Mouse (Mus musculus) limb, embryonic 14.5 days (tissue): Measurements from ENCODE around the gene Sgpp1. TPM values are rescaled to one million over a fixed set of nuclear protein-coding genes. Genes with fewer than 3 reads are reported as not detected.
A peak's percentile ranks its signal among the peaks of the same experiment; 100 is the strongest.
"Not testable (repeated sequence)": the region's sequence is repeated elsewhere in the genome, so short reads cannot be mapped to it uniquely, and the experiment has no call there.

Experiments
- ATAC-seq: fragments of 200-750 bp; cut with Nextera tagmentation; 2 replicates; pipeline ENCODE4 v1.8.0; 2017; ENCODE audit warnings: low read depth, moderate number of reproducible peaks, moderate TSS enrichment; ENCODE audit not compliant: low FRiP score
- DNase-seq: peaks from one replicate; pipeline ENCODE4 v3.0.0-alpha.2; 2015; ENCODE audit warnings: low spot score
- H3K27ac ChIP-seq: fragments of 300-500 bp; sonication (generic); replicated peaks from 2 replicates; pipeline ENCODE4 v1.5.1; 2014; ENCODE audit warnings: low read depth, mild to moderate bottlenecking, low read length, moderate library complexity, mixed read lengths
- H3K27me3 ChIP-seq: fragments of 300-500 bp; sonication (generic); 2 replicates; pipeline ENCODE4 v1.6.1; 2014; ENCODE audit warnings: low read length, mixed read lengths; ENCODE audit not compliant: control insufficient read depth, insufficient read depth
- H3K36me3 ChIP-seq: fragments of 300-500 bp; sonication (generic); 2 replicates; pipeline ENCODE4 v1.6.1; 2014; ENCODE audit warnings: mild to moderate bottlenecking, low read length, moderate library complexity, mixed read lengths; ENCODE audit not compliant: control insufficient read depth, insufficient read depth
- H3K4me1 ChIP-seq: fragments of 300-500 bp; sonication (generic); 2 replicates; pipeline ENCODE4 v1.6.1; 2014; ENCODE audit warnings: antibody characterized with exemption, low read length, mixed read lengths; ENCODE audit not compliant: control insufficient read depth, insufficient read depth
- H3K4me2 ChIP-seq: fragments of 300-500 bp; sonication (generic); replicated peaks from 2 replicates; pipeline ENCODE4 v1.6.1; 2014; ENCODE audit warnings: low read depth, mild to moderate bottlenecking, low read length, moderate library complexity; ENCODE audit not compliant: severe bottlenecking
- H3K4me3 ChIP-seq: fragments of 300-500 bp; sonication (generic); replicated peaks from 2 replicates; pipeline ENCODE4 v1.5.1; 2014; ENCODE audit warnings: low read length
- H3K9ac ChIP-seq: fragments of 300-500 bp; sonication (generic); 2 replicates; pipeline ENCODE4 v1.6.1; 2014; ENCODE audit warnings: mild to moderate bottlenecking, low read depth, low read length, moderate library complexity; ENCODE audit not compliant: severe bottlenecking
- H3K9me3 ChIP-seq: fragments of 300-500 bp; sonication (generic); 2 replicates; pipeline ENCODE4 v1.6.1; 2016; ENCODE audit warnings: low read length; ENCODE audit not compliant: control insufficient read depth
- POLR2A ChIP-seq: fragments of 200-500 bp; IDR thresholded peaks from 2 replicates; pipeline ENCODE4 v1.8.0; 2012; ENCODE audit warnings: inconsistent platforms, mild to moderate bottlenecking, moderate library complexity, borderline replicate concordance; ENCODE audit not compliant: insufficient read depth, insufficient read length; ENCODE audit errors: extremely low read depth
- WGBS: fragments of 180-500 bp; shearing (Covaris S2); extraction: QIAGEN DNeasy Blood & Tissue Kit; methylation state at CpG from one replicate; pipeline ENCODE4 v1.1.7; 2014; 5-methylcytosine and 5-hydroxymethylcytosine counted together
- polyA plus RNA-seq, 2 experiments: library from polyadenylated mRNA; depleted of rRNA in 1 of 2; stranded (reverse) in 1 of 2; unstranded in 1 of 2; fragments of >200 nt; fragmentation: Nextera tagmentation in 1 of 2; extraction: Ambion mirVana in 1 of 2; gene quantifications; 2 replicates each; pipeline versions ENCODE4 v1.2.1 to v1.2.3; 2012 to 2014

The Sgpp1 gene
- polyA plus RNA-seq, 2 experiments: 18.4 to 36.8 TPM

DNA sequence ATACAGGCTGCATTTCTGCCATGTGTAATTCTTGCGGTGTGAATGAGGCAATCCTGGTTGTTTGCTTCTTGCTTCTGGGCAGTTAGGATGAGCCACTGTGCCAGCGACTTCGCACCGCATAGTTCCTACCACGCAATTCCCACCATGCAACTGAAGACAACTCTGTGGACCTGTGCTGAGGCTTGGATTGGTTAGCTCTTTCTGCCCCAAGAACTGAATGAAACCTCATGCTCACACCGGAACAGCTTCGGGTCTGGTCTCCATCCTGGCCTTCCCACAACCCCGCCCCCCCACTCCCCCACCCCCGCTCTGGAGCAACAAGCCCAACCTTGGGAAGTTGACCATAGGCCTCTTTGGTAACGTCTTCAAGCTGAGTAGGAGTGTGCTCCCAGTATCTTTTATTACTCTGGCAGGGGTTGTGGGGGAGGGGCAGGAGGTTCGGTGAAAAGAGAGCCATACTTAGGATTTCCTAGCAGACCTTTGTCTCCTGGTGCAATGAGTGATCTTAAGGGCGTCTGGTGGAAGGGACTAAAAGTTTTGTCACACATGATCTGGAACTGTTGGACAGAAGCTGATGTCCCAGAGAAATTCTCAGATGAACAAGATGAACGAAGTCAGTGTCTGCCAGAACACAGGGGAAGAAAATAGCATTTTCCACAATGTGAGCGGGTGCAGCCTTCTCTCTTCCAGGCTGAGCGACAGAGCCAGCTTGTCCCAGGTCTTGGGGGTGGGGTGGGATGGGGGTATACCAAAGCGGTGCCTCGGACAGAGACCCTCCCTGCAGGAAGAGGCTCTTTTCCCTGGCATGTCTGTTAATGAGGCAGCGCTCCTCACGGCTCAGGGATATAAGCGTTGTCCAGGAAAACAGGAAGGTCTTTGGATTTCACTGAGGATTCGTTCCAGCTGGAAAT is 34.1 kb downstream of the Sgpp1 start:
- Histone ChIP-seq H3K4me2 (peak overlapping the region; percentile 36), H3K27ac (0 out of 2 replicates have a peak overlapping the region, but pooled peaks have one; percentile 38), H3K9me3 (no peaks in the 10 kb centered on the region; the same call in 1 of the 2 replicates), H3K36me3 (no peaks in the 10 kb centered on the region), H3K27me3 (no peaks in the 10 kb centered on the region), H3K4me1 (0 out of 2 replicates have a peak, but pooled peaks cover 6% of the 10 kb centered on the region), H3K4me3 (no peak overlapping the region), H3K9ac (peak overlapping the region; percentile 18)
- ATAC-seq: peak; percentile 75
- peak; percentile 24 for DNase-seq
- 32% methylated on average over 21 of the region's 21 CpGs for WGBS
- TF ChIP-seq POLR2A: no peak

- ATAC-seq: no peak
- TF ChIP-seq POLR2A: no peak
- no peak overlapping the region for H3K9ac ChIP-seq
- 0 out of 2 replicates have a peak, but pooled peaks cover 6% of the 10 kb centered on the region for H3K4me1 ChIP-seq
- 90% methylated on average over 3 of the region's 3 CpGs for WGBS
- DNase-seq: no peak
- H3K4me3 ChIP-seq: no peak overlapping the region
- H3K36me3 ChIP-seq: no peaks in the 10 kb centered on the region
- H3K9me3 ChIP-seq: no peaks in the 10 kb centered on the region; the same call in 1 of the 2 replicates
- no peak overlapping the region for H3K4me2 ChIP-seq
- no peaks in the 10 kb centered on the region for H3K27me3 ChIP-seq
- H3K27ac ChIP-seq: no peak overlapping the region
These were observed 36.8 kb downstream of the Sgpp1 start for GRCm38 (mm10) chr12:75698692-75699091.

- not testable (repeated sequence) for H3K27me3 ChIP-seq, H3K9ac ChIP-seq, H3K4me1 ChIP-seq, H3K27ac ChIP-seq, H3K36me3 ChIP-seq, DNase-seq, H3K9me3 ChIP-seq, ATAC-seq, H3K4me3 ChIP-seq, H3K4me2 ChIP-seq
- 83% methylated on average over 1 of the region's 1 CpGs for WGBS
These were observed 39.7 kb downstream of the Sgpp1 start for GRCm38 (mm10) chr12:75695845-75696244.

DNA sequence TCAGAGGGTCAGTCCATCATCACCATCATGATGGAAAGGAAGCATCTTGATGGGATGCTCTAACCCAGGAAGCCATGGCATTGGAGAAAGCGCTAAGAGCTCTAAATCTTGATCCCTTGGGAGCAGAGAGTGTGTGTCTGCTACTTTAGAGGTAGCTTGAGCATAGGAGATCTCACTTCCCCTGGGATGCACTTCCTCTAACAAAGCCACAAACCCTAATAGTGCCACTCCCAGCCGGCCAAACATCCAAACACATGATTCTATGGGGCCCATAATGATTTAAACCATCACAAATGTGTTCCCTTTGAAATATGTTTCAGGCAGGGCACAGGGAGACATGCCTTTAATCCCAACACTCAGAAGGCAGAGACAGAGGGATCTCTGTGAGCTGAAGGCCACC is 46.5 kb downstream of the Sgpp1 start:
- Histone ChIP-seq H3K4me2 (no peak overlapping the region), H3K9ac (no peak overlapping the region), H3K27me3 (no peaks in the 10 kb centered on the region), H3K9me3 (no peaks in the 10 kb centered on the region), H3K4me3 (no peak overlapping the region), H3K36me3 (no peaks in the 10 kb centered on the region), H3K4me1 (no peaks in the 10 kb centered on the region), H3K27ac (no peak overlapping the region)
- 86% methylated on average over 2 of the region's 2 CpGs for WGBS
- no peak for DNase-seq
- no peak for TF ChIP-seq POLR2A
- no peak for ATAC-seq

DNA sequence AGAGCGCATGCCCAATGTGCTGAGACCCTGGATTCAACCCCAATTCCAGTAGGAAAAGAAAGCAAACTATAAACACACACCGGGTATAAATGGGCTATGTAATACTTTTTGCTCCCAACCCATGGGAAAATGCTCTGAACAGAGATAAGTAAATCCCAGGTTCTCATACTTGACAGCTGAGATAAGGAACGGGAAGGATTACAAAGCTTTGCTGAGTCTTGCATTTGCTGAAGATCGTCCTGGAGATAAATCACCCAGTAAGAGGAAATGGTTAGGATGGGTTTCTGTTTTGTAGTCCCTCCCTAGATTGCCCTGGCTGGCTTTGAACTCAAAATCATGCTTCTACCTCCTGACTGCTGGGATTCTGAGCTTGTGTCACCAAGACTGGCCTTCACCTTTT is 48.2 kb downstream of the Sgpp1 start:
- Histone ChIP-seq H3K36me3 (no peaks in the 10 kb centered on the region), H3K4me2 (no peak overlapping the region), H3K4me1 (no peaks in the 10 kb centered on the region), H3K27me3 (no peaks in the 10 kb centered on the region), H3K9ac (no peak overlapping the region), H3K27ac (no peak overlapping the region), H3K4me3 (no peak overlapping the region), H3K9me3 (no peaks in the 10 kb centered on the region)
- no peak for DNase-seq
- ATAC-seq: no peak
- WGBS: 58% methylated on average over 4 of the region's 4 CpGs
- TF ChIP-seq POLR2A: no peak

- WGBS: 84% methylated on average over 4 of the region's 4 CpGs
- not testable (repeated sequence) for DNase-seq, H3K4me2 ChIP-seq, H3K9me3 ChIP-seq, H3K4me1 ChIP-seq, H3K9ac ChIP-seq, H3K36me3 ChIP-seq, H3K4me3 ChIP-seq, H3K27me3 ChIP-seq, H3K27ac ChIP-seq, ATAC-seq
These were observed 51.5 kb downstream of the Sgpp1 start for GRCm38 (mm10) chr12:75684026-75684425.
